Mouse (Mus musculus) bone marrow, adult 2 months (tissue): Measurements from ENCODE around the gene Acot13.
A peak's percentile ranks its signal among the peaks of the same experiment; 100 is the strongest.

Source experiments
- CTCF ChIP-seq: fragments of 200-500 bp; IDR thresholded peaks from 2 replicates; pipeline ENCODE4 v1.5.1; 2011; ENCODE audit warnings: low read length, control low read depth; ENCODE audit not compliant: control insufficient read depth, insufficient read depth
- POLR2A ChIP-seq: fragments of 200-500 bp; IDR thresholded peaks from 2 replicates; pipeline ENCODE4 v1.6.1; 2011; ENCODE audit warnings: low read depth, mild to moderate bottlenecking, control low read depth, low read length, borderline replicate concordance; ENCODE audit not compliant: control insufficient read depth

GRCm38 (mm10) chr13:24776146-24776844 is 55.0 kb downstream of the Acot13 start:
- TF ChIP-seq CTCF: peak; percentile 84
- no peak for TF ChIP-seq POLR2A
